Mouse (Mus musculus) embryonic fibroblast, embryonic 13.5 days (primary cell): ENCODE data around the gene Vmn1r167. TPM values are rescaled to one million over a fixed set of nuclear protein-coding genes. Genes with fewer than 3 reads are reported as not detected.
"Not testable (repeated sequence)": the region's sequence is repeated elsewhere in the genome, so short reads cannot be mapped to it uniquely, and the experiment has no call there.

Experiments
- H3K27ac ChIP-seq: 2 replicates; pipeline ENCODE4 v1.5.1; 2012; ENCODE audit warnings: low read length, control low read depth, inconsistent platforms; ENCODE audit not compliant: insufficient read depth
- H3K4me1 ChIP-seq: 2 replicates; pipeline ENCODE4 v1.6.1; 2011; ENCODE audit warnings: low read length; ENCODE audit not compliant: control insufficient read depth, insufficient read depth
- H3K4me3 ChIP-seq: 2 replicates; pipeline ENCODE4 v1.5.1; 2011; ENCODE audit warnings: mild to moderate bottlenecking, control low read depth, low read length; ENCODE audit not compliant: insufficient read depth
- polyA plus RNA-seq: library from polyadenylated mRNA; stranded (reverse); fragments of >200 nt; gene quantifications from 2 replicates; pipeline ENCODE4 v1.2.4, GENCODE M21; 2011; ENCODE audit warnings: low read depth; ENCODE audit not compliant: missing spikeins, insufficient read length

Vmn1r167 gene
- not detected in 2 replicates for polyA plus RNA-seq

DNA sequence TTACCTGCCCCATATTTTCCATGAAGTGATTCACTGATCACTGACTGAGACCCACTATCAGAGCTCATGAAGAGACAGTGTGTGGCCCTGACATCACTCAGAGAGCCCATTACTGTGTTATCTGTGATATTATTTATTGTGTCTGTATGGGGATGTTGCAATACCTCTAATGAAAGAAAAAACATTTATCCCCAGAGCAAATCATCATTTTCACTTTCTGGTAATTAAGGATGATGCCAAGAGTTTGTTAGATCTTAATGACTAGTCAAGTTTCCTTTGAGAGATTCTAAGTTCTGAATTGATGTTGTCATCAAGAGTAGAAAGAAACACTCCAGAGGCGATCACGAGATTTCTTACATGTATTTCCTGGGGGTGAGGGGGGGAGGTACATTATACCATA is at the start of gene Vmn1r167:
Gene Vmn1r167, minus strand, starts transcription at position 101 of the 400 bp plus-strand sequence.
- not testable (repeated sequence) for H3K4me3 ChIP-seq, H3K4me1 ChIP-seq, H3K27ac ChIP-seq

DNA sequence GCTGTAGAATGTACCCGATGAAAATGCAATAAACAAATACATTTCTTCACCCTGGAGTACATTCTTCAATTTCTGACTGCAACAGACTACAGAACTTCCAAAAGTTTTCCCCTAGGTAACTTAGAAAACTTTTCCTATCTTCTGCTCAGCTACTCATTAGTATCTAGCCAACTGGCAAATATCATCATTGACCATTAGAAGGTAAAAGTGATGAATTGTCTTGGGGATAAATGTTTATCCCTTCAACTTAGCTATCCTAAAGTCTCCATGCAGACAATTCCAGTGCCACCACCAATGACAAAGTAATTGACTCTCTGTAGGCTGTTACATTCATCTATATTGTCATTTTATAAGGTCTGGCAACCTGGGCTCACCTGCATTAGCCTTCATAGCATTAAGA is 32.4 kb upstream of the Vmn1r167 start, which contains the start of gene Vmn1r168:
Gene Vmn1r168, plus strand, starts transcription at position 301 of the 400 bp plus-strand sequence.
- H3K4me1 ChIP-seq, H3K4me3 ChIP-seq, H3K27ac ChIP-seq: not testable (repeated sequence)

DNA sequence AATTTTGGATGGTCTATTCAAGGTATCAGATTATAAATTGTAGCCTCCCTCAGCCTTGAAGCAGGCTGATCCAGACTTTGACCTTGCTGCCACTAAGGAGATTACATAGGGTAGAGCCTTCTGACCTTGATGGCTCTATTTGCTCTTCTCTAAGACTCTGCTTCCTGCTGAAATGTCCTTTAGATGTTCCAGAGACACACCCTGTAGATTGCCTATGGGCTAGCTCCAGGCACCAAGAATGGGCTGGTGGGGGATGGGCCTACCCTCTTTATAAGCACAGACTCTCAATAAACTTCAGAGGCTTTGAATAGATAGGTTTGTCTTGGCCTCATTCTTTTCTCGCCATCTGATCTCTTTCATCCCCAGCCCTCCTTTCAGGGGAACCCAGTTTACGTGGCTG is 34.1 kb downstream of the Vmn1r167 start:
- H3K4me3 ChIP-seq, H3K4me1 ChIP-seq, H3K27ac ChIP-seq: not testable (repeated sequence)

DNA sequence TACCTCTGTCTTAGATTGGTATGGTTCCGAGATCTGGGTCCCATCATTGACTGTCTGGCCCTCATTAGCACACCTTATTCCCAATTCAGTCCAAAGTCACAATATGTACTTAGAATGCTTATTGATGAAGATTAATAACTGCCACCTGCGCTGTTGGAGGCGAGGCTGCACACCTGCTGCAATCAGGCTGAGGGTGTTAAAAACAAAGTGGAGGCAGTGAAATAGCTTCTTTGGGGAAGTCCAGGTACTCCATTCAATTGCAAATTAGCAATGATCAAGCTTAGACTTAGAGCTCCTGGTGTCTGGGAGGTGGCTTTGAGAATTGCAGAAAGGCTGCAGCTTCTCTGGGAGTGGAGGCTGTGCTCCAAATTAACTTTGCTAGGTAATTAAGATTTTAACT is 36.2 kb downstream of the Vmn1r167 start:
- not testable (repeated sequence) for H3K4me1 ChIP-seq, H3K27ac ChIP-seq, H3K4me3 ChIP-seq

DNA sequence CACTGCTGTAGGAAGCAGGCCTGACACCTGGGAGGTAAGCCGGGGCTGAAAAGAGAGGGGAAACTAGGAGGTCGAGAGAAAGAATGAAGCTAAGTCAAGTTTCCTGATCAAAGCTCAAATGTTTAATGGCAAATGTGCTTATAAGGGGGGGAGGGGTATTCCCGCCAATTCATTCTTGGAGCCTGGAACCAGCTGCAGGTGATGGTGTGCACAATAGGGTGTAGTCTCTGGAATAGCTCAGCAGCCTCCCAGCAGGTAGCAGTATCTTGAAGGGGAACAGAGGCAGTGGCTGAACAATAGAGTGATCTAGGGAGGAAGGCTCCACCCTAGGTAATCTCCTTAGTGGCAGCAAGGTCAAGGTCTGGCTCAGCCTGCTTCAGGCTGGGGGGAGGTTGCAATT is 36.8 kb downstream of the Vmn1r167 start:
- H3K4me1 ChIP-seq, H3K4me3 ChIP-seq, H3K27ac ChIP-seq: not testable (repeated sequence)

Other genes starting within 250 kb of the Vmn1r167 start
- not detected in 2 replicates for gene Gm6902, start 228.3 kb downstream of the Vmn1r167 start, polyA plus RNA-seq
- gene Nlrp4e, start 206.0 kb downstream of the Vmn1r167 start, polyA plus RNA-seq, result not detected in 2 replicates
- not detected in 2 replicates for gene Nlrp5, start 121.3 kb downstream of the Vmn1r167 start, polyA plus RNA-seq
- gene Vmn1r168, start 32.5 kb upstream of the Vmn1r167 start, polyA plus RNA-seq, result not detected in 2 replicates
- not detected in 2 replicates for gene Vmn1r169, start 68.3 kb upstream of the Vmn1r167 start, polyA plus RNA-seq
- not detected in 2 replicates for gene Vmn1r170, start 99.0 kb upstream of the Vmn1r167 start, polyA plus RNA-seq
- gene Vmn1r171, start 123.5 kb upstream of the Vmn1r167 start, polyA plus RNA-seq, result not detected in 2 replicates
- not detected in 2 replicates for gene Vmn1r172, start 151.1 kb upstream of the Vmn1r167 start, polyA plus RNA-seq
- gene Vmn1r173, start 193.5 kb upstream of the Vmn1r167 start, polyA plus RNA-seq, result not detected in 2 replicates
- gene Vmn1r174, start 245.1 kb upstream of the Vmn1r167 start, polyA plus RNA-seq, result not detected in 2 replicates